Mouse (Mus musculus) ES-E14 (cell line): ENCODE measurements around the gene Gm14403. TPM values are rescaled to one million over a fixed set of nuclear protein-coding genes. Genes with fewer than 3 reads are reported as not detected.
"Not testable (repeated sequence)": the region's sequence is repeated elsewhere in the genome, so short reads cannot be mapped to it uniquely, and the experiment has no call there.

Experiments used
- DNase-seq: peaks from one replicate; pipeline ENCODE4 v3.0.0-alpha.2; 2013; ENCODE audit warnings: low read depth, low spot score
- H3K27ac ChIP-seq: 2 replicates; pipeline ENCODE4 v1.5.1; 2012; ENCODE audit warnings: low read depth, mild to moderate bottlenecking, low read length, moderate library complexity, mixed read lengths; ENCODE audit not compliant: poor library complexity, insufficient read depth, severe bottlenecking
- H3K36me3 ChIP-seq: 2 replicates; pipeline ENCODE4 v1.6.1; 2012; ENCODE audit warnings: mild to moderate bottlenecking, low read length, moderate library complexity, mixed read lengths; ENCODE audit not compliant: control insufficient read depth, poor library complexity, insufficient read depth, severe bottlenecking
- H3K4me1 ChIP-seq, 2 experiments: fragments of 150-350 bp in 1 of 2; sonication (generic) in 1 of 2; 2 replicates each; pipeline ENCODE4 v1.6.1; 2012; ENCODE audit warnings: low read length in 2 of 2, mild to moderate bottlenecking in 1 of 2, mixed read lengths in 1 of 2; ENCODE audit not compliant: control insufficient read depth in 2 of 2, insufficient read depth in 2 of 2, poor library complexity in 1 of 2
- H3K4me3 ChIP-seq, 2 experiments: fragments of 150-350 bp in 1 of 2; sonication (generic) in 1 of 2; 2 replicates each; pipeline ENCODE4 v1.5.1; 2012; ENCODE audit warnings: low read length in 2 of 2, low read depth in 1 of 2, mild to moderate bottlenecking in 1 of 2, mixed read lengths in 1 of 2; ENCODE audit not compliant: insufficient read depth in 1 of 2, poor library complexity in 1 of 2, severe bottlenecking in 1 of 2
- H3K9ac ChIP-seq: 2 replicates; pipeline ENCODE4 v1.6.1; 2012; ENCODE audit warnings: low read depth, mild to moderate bottlenecking, low read length, mixed read lengths; ENCODE audit not compliant: poor library complexity, insufficient read depth, severe bottlenecking
- H3K9me3 ChIP-seq: fragments of 150-350 bp; sonication (generic); 2 replicates; pipeline ENCODE4 v1.6.1; 2012; ENCODE audit warnings: low read depth, mild to moderate bottlenecking, low read length; ENCODE audit not compliant: control insufficient read depth, insufficient read depth
- in situ Hi-C, 2 experiments: fragments of 600-800 bp; cut with MboI; formaldehyde crosslinking; loops; one replicate each; pipeline ENCODE4 v1.15.1; 2025; ENCODE audit warnings: low sequenced_read_pairs in 2 of 2, inconsistent platforms in 1 of 2; ENCODE audit not compliant: unreplicated experiment in 2 of 2
- total RNA-seq: library from RNA; depleted of rRNA; stranded (reverse); fragments of 300-350 nt; gene quantifications from 2 replicates; pipeline ENCODE4 v1.2.3, GENCODE M21; 2012; rRNA removed

Gm14403 gene
- total RNA-seq: 22.1 and 32.6 TPM in 2 replicates

DNA sequence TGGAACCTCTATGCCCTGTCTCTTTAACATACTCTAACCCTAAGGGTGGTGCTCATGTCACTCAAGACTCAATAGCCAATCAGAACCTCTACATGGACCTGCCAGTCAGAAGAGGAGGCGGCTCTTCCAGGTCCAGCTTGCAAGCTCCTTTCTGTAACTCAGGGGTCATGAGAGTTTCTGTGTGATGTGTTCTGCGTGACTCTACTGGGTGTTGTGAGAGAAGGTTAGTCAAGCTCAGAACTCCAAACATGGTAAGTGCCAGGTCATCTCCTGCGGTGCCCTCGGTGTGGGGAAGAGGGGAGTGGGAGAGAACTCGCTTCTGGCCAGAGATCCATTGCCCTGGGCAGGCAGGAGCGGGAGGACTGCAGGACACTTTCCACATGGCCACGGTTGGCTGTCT is at the start of gene Gm14403:
Gene Gm14403, plus strand, starts transcription at position 149 of the 400 bp plus-strand sequence.
- H3K36me3 ChIP-seq, H3K9me3 ChIP-seq, in situ Hi-C loops, H3K27ac ChIP-seq, H3K4me1 ChIP-seq: not testable (repeated sequence)
- peak; percentile 26 for DNase-seq
- Histone ChIP-seq H3K9ac (peak within 1 kb of the TSS; percentile 78), H3K4me3 (peak within 1 kb of the TSS; percentile 72 to 83)

DNA sequence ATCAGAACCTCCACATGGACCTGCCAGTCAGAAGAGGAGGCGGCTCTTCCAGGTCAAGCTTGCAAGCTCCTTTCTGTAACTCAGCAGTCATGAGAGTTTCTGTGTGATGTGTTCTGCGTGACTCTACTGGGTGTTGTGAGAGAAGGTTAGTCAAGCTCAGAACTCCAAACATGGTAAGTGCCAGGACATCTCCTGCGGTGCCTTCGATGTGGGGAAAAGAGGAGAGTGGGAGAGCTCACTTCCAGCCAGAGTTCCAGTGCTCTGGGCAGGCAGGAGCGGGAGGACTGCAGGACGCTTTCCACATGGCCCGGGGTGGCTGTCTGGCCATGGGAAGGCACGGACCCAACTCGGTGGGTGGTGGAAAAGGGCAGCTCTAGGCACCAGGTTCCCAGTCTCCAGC is 33.3 kb upstream of the Gm14403 start, which contains the start of gene Zfp970:
Gene Zfp970, plus strand, starts transcription at position 58 of the 400 bp plus-strand sequence.
- DNase-seq, H3K27ac ChIP-seq, H3K9me3 ChIP-seq, H3K36me3 ChIP-seq, H3K4me1 ChIP-seq, in situ Hi-C loops: not testable (repeated sequence)
- peak within 1 kb of the TSS; percentile 69 to 73 for H3K4me3 ChIP-seq
- H3K9ac ChIP-seq: peak within 1 kb of the TSS; percentile 53

DNA sequence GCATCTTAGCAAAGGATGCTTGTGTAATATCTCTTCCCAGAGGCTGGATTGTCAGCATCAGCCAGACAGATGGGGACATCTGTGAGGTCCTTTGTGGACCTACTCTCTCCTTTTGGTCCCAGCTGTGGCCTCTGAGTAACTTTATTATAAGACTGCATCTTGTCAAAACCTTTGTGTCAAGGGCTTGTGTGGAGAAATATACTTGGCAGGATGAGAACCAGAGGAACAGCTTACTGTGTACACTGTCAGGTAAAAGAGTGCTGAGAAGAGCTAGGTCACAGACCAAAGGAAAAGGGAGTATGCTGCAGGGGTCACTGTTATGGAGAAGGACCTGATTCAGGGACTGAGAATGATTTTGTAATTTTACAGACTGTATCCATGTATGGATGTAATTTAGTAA is 29.8 kb upstream of the Gm14403 start:
- in situ Hi-C loops, H3K4me1 ChIP-seq, H3K9ac ChIP-seq, DNase-seq, H3K9me3 ChIP-seq, H3K36me3 ChIP-seq, H3K27ac ChIP-seq, H3K4me3 ChIP-seq: not testable (repeated sequence)

DNA sequence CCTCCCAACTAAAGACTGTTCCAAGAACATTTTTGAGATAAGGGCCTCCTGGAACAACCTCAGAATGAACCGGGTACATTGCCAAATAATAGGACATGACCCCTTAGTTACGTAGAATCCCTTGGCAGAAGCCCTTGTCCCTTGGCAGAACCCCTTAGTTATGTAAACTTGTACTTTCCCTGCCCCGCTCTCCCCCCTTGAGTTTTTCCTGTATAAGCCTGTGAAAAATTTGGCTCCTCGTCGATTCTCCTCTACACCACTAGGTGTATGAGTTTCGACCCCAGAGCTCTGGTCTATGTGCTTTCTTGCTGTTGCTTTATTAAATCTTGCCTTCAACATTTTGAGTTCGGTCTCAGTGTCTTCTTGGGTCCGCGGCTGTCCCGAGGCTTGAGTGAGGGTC is 25.8 kb upstream of the Gm14403 start:
- H3K4me1 ChIP-seq, H3K27ac ChIP-seq, H3K9me3 ChIP-seq, H3K9ac ChIP-seq, H3K36me3 ChIP-seq, in situ Hi-C loops, DNase-seq, H3K4me3 ChIP-seq: not testable (repeated sequence)

DNA sequence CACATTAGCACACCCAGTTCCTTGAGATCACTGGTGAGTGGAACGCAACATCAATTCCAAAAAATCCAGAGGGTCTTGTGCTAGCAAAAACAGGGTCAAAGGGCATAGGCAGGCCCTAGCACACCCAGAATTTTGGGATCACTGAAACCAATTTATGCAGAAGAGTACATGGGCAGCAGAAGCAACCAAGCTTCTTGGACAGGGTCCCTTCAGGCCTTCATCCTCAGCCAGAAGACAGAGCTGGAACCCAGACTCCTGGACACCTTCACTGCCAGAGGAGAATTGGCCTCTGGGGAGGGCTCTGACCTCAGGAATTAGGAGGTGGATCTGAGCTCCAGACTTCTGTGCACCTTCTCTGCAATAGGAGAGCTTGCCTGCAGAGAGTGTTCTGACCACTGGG is 16.0 kb upstream of the Gm14403 start:
- H3K9ac ChIP-seq, DNase-seq, H3K4me3 ChIP-seq, H3K36me3 ChIP-seq, H3K9me3 ChIP-seq, in situ Hi-C loops, H3K4me1 ChIP-seq, H3K27ac ChIP-seq: not testable (repeated sequence)

DNA sequence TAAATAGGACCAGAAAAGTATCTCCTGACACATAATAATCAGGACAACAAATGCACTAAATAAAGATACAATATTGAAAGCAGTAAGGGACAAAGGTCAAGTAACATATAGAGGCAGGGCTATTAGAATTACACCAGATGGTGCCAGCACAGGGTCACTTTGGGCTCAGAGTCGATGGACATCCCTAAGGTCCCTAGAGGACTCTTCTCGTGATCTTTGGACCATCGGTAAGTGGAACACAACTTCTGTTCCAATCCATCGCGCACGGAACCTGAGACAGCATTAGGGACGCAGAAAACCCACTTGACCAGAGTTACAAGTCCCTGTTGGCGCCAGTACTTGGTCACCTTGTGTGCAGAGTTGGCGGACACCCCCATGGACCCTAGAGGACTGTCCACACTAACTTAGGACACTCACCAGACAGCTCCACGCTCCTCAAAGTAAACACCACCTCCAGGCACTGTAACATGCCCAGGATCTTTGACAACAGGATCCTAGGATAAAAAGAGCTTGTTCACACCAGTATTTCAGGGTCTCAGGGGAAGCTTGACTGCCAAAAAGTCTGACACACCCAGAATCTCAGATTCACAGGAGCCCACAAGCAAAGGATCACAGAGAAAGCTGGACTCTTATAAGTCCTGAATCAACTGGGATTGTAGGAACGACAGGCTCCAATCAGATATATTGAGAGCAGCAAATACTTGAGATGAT is 14.6 kb upstream of the Gm14403 start:
- H3K9me3 ChIP-seq, H3K36me3 ChIP-seq, H3K4me1 ChIP-seq, in situ Hi-C loops, H3K27ac ChIP-seq, H3K4me3 ChIP-seq, DNase-seq, H3K9ac ChIP-seq: not testable (repeated sequence)

DNA sequence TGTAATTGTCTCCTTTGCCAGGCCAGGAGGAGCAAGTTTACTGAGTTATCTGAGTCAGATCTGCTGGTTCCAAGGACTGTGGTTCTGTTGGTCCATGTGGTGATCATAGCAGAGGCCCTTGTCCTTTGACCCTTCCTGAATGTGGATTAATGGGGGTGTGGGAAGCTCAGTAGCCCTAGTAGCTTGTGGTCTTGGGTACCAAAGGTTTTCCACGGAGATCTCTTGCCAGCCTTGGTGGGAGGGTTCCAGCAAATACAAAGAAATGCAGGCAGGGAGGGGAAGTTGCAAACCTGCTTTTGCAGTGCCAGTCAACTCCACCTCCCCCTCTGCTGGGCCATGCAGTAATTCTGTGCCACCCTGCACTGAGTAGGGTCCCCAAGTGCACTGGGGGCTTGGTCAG is 1.2 kb downstream of the Gm14403 start:
- H3K9me3 ChIP-seq, H3K4me1 ChIP-seq, H3K27ac ChIP-seq, H3K36me3 ChIP-seq, H3K4me3 ChIP-seq, DNase-seq, H3K9ac ChIP-seq, in situ Hi-C loops: not testable (repeated sequence)

DNA sequence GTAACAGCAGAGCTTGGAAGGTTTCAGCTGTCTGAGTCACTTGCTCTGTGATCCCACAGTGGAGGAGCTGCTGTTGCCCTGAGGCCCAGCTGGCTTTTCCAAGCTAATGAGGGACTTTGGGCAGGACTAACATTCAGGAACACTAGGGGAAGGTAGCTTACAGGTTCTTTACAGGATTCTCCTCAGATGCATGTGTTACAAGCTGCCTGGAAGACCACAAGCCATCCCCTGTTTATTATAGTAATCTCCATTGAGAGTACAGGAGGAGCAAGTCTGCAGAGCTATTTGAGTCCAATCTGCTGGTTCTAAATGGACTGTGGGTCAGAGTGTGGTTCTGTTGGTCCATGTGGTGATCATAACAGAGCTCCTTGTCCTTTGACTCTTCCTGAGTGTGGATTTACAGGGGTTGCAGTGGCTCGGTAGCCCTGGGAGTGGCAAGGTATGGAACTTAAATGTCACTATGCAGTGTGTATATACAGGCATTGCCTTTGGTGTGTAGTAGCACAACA is 7.2 kb downstream of the Gm14403 start:
- H3K36me3 ChIP-seq, H3K9me3 ChIP-seq, H3K4me3 ChIP-seq, H3K27ac ChIP-seq, H3K4me1 ChIP-seq, H3K9ac ChIP-seq, in situ Hi-C loops, DNase-seq: not testable (repeated sequence)
